Comparison of ENCODE assay signal across 10 mouse cellular contexts in the genomic region with DNA sequence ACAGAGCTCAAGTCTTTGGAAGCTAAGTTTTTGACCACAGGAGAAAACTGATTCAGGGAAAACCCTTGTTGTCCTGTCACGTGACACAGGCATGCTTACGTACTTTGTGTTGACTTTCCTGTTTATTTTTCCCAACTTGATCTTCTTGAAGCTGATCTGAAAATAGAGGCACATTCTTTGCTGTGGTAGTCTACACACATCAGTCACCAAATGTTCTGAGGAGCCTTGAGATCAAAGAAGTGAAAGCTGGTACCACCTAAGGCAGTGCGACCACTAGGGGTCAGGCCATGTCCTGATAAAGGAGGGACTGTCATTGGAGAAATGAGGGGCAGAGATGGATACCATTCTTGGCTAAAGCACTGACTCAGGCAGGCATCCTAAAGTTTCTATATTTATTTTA. TPM values are rescaled to one million over a fixed set of nuclear protein-coding genes. Genes with fewer than 3 reads are reported as not detected.
A peak's percentile ranks its signal among the peaks of the same experiment; 100 is the strongest.
DNase-seq lines count a peak whose midpoint lies in the region; ATAC-seq and TF ChIP-seq lines count a peak whose summit lies in the region.
"Had no signal": no experiment of that assay in that cellular context is flagged by ENCODE, and none has a peak within 500 bp of the region (broad histone marks: within the 10 kb centered on the region; RNA-seq: fewer than 3 reads in every experiment).

No protein-coding gene starts in this region.

- H3K27me3 ChIP-seq in neural tube, embryonic 11.5 days (ENCODE audit: control insufficient read depth, insufficient read depth, low read length) = no peaks in the 10 kb centered on the region
- H3K27me3 ChIP-seq in midbrain, postnatal 0 days (ENCODE audit: insufficient read depth, low read length) = no peaks in the 10 kb centered on the region
- H3K27me3 ChIP-seq: heart, embryonic 13.5 days; midbrain, embryonic 12.5 days had no signal

- H3K27ac ChIP-seq in neural tube, embryonic 11.5 days (ENCODE audit: low read depth, low read length) = no peak overlapping the region
- no peak overlapping the region for H3K27ac ChIP-seq in midbrain, postnatal 0 days (ENCODE audit: low read depth, low read length)
- H3K27ac ChIP-seq: heart, embryonic 13.5 days; midbrain, embryonic 12.5 days had no signal

- WGBS in neural tube, embryonic 11.5 days = 54% methylated on average over 3 of the region's 3 CpGs
- 42% methylated on average over 3 of the region's 3 CpGs for WGBS in midbrain, postnatal 0 days

- H3K36me3 ChIP-seq in neural tube, embryonic 11.5 days (ENCODE audit: control insufficient read depth, insufficient read depth, low read length) = no peaks in the 10 kb centered on the region
- H3K36me3 ChIP-seq in midbrain, postnatal 0 days (ENCODE audit: insufficient read depth, low read length) = no peaks in the 10 kb centered on the region
- H3K36me3 ChIP-seq: heart, embryonic 13.5 days; midbrain, embryonic 12.5 days had no signal

- peak; percentile 78 for TF ChIP-seq CTCF in midbrain, postnatal 0 days (IDR thresholded peaks at IDR 0.05)

- no peak overlapping the region for H3K4me3 ChIP-seq in neural tube, embryonic 11.5 days (ENCODE audit: low read depth, low read length)
- no peak overlapping the region for H3K4me3 ChIP-seq in midbrain, postnatal 0 days (ENCODE audit: low read depth, low read length)
- H3K4me3 ChIP-seq: heart, embryonic 13.5 days; midbrain, embryonic 12.5 days had no signal

- no peaks in the 10 kb centered on the region for H3K9me3 ChIP-seq in neural tube, embryonic 11.5 days (ENCODE audit: control insufficient read depth, low read length)
- no peaks in the 10 kb centered on the region for H3K9me3 ChIP-seq in midbrain, postnatal 0 days (ENCODE audit: low read length)
- H3K9me3 ChIP-seq: heart, embryonic 13.5 days; midbrain, embryonic 12.5 days had no signal

- no peak for DNase-seq in frontal cortex, postnatal 25 days (ENCODE audit: low spot score in 2 of 2)
- peak; percentile 56 for DNase-seq in neural tube, embryonic 11.5 days (ENCODE audit: low spot score)
- no peak for DNase-seq in neural tube, embryonic 10.5 days (ENCODE audit: extremely low spot score, low spot score)
- peak; percentile 71 to 77 for DNase-seq in cerebellum, postnatal 36 days
- DNase-seq in layer of hippocampus, adult 18-20 months (ENCODE audit: low spot score in 2 of 2) = peak; percentile 2 to 36
- DNase-seq in midbrain, postnatal 0 days (ENCODE audit: low spot score) = peak; percentile 66

- H3K4me2 ChIP-seq in neural tube, embryonic 11.5 days (ENCODE audit: low read depth) = no peak overlapping the region
- H3K4me2 ChIP-seq in midbrain, postnatal 0 days (ENCODE audit: low read depth, low read length, poor library complexity, severe bottlenecking) = no peak overlapping the region
- H3K4me2 ChIP-seq: heart, embryonic 13.5 days; midbrain, embryonic 12.5 days had no signal

- no peak overlapping the region for H3K9ac ChIP-seq in neural tube, embryonic 11.5 days (ENCODE audit: low read length)
- no peak overlapping the region for H3K9ac ChIP-seq in midbrain, postnatal 0 days (replicated peaks; ENCODE audit: low read length, poor library complexity, severe bottlenecking)
- H3K9ac ChIP-seq: heart, embryonic 13.5 days; midbrain, embryonic 12.5 days had no signal

- peak; percentile 83 for ATAC-seq in frontal cortex, adult (ENCODE audit: low TSS enrichment)
- ATAC-seq in neural tube, embryonic 11.5 days (ENCODE audit: insufficient read depth, low FRiP score, low TSS enrichment) = no peak
- no peak for ATAC-seq in midbrain, postnatal 0 days (ENCODE audit: low FRiP score)
- no peak for ATAC-seq in inflammation-experienced regulatory T-cells, adult 6 months

- peaks cover 3% of the 10 kb centered on the region; the same call in 1 of the 2 replicates for H3K4me1 ChIP-seq in neural tube, embryonic 11.5 days (ENCODE audit: control insufficient read depth, insufficient read depth, low read length)
- H3K4me1 ChIP-seq in midbrain, postnatal 0 days (ENCODE audit: insufficient read depth, low read length) = no peaks in the 10 kb centered on the region
- H3K4me1 ChIP-seq: heart, embryonic 13.5 days had no signal

RNA-seq across cellular contexts. Expression of gene Siah2, which starts 34.8 kb away (rescaled TPM):
- 4.9 and 6.4 TPM in 2 replicates for polyA plus RNA-seq in neural tube, embryonic 11.5 days (2014; fragmentation: Nextera tagmentation; extraction: Ambion mirVana)
- 10 to 100 TPM; 17.4 to 17.5 TPM for total RNA-seq in layer of hippocampus, adult 18-20 months (2021)
- 24.8 and 25.7 TPM in 2 replicates for total RNA-seq in midbrain, postnatal 0 days (2014; rRNA removed)
- 11.4 and 13.1 TPM in 2 replicates for polyA plus RNA-seq in midbrain, postnatal 0 days (2015; fragmentation: Nextera tagmentation; extraction: Ambion mirVana)
- polyA plus RNA-seq in inflammation-experienced regulatory T-cells, adult 6 months (2017; shearing (Covaris generic)) = 1 to 10 TPM; 1.4 to 2.8 (median 2.1) TPM

Comparison
In these comparisons a context has a peak if more than half of its experiments do, and no peak if none do; other contexts are left out.
1. DNase-seq: peak in neural tube, embryonic 11.5 days (single experiment), cerebellum, postnatal 36 days (2 of 2), layer of hippocampus, adult 18-20 months (2 of 2) and midbrain, postnatal 0 days (single experiment); none in frontal cortex, postnatal 25 days (0 of 2) and neural tube, embryonic 10.5 days (single experiment).